Mouse (Mus musculus) 3T3-L1 (cell line): ENCODE results near the gene Drc1.

Source experiments
- DNase-seq: peaks from one replicate; pipeline ENCODE4 v3.0.0-alpha.2; 2015; ENCODE audit warnings: low read depth, low spot score

Gene Drc1

DNA sequence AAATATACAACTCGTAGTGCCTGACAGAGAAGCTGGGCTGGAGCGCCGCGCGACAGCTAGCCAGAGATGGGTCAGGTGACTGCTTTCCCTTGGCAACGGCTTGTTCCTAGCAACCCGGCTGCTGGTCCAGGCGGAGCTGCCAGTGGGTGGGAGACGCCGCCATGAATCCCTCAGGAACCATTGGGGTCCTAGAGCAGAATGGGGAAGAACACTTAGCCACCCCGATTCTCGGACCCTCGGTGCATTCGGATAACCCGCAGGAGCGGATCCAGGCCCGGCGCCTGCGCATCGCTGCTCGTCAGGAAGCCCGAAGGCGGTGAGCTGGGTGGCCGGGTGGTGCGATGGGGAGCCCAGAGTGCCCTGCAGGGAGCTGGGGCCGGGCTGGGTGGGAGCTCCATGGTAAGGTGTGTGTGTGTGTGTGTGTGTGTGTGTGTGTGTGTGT lies at the start of gene Drc1:
TSS of gene Drc1 (plus strand) at position 98 of the 442 bp plus-strand sequence.
- DNase-seq: no peak

DNA sequence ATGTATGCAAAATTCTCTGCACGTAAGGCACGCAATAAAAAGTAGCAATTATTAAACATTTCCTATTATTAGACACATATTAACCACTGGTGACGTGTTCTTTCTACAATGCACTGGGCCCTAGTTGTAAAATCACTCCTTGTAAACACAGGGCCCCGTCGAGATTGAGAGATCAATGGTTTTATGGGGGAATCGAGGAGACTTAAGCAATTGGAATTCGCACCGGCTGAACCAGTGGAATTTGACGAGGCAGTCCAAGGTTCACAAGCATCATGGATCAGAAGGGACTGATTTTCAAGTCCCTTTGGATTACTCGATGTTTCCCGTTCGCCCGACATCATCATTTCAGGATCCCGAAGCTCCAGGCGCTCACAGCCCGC lies 49.3 kb upstream of the Drc1 start:
- DNase-seq: no peak

- peak; percentile 98 for DNase-seq
Observed at GRCm38 (mm10) chr5:30232271-30232971, 48.8 kb upstream of the Drc1 start, which contains the start of gene Selenoi. Gene Selenoi, plus strand, starts transcription at chr5:30232581.

DNA sequence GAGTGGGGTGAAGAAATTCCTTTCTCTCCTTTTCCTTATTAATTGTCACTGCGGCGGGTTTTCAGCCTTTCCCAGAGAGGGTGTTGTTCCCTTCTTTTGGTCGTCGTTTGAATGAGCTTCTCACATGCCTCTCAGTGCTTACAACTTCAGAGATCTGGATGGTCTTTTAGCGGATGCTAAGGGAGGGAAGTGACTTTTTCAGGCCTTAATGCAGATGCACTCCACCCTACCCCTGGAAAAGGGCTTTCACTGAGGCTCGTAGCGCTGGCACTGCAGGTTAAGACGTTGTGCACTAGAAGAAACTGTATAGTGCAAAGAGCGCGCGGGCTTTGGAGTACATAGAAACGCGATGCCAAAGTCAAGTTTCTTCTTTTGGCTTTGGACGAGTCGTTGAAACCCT lies 48.1 kb upstream of the Drc1 start:
- peak; percentile 47 for DNase-seq

DNA sequence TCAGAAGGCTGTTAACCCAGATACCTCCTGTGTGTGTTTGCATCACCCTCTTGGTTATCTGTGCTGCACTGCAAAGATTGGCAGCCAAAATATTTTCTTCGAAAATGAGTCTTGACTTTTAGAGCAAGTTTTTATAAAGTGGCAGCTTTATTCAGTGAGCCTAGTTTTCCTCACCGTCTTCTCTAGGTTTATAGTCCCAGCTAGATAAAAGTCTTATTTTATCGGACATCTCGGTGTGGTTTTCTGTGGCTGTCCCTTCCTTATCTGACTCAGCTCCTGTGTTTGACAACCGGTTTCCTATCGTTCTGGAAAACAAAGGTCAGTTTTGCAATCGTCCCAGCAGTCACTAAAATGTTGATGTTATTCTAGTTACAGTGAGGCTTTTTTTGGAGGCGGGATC lies 47.2 kb upstream of the Drc1 start:
- no peak for DNase-seq

GRCm38 (mm10) chr5:30235641-30236126 lies 45.5 kb upstream of the Drc1 start:
- DNase-seq: no peak

- no peak for DNase-seq
Observed at GRCm38 (mm10) chr5:30238533-30238932, 42.7 kb upstream of the Drc1 start.

GRCm38 (mm10) chr5:30240552-30240951 lies 40.6 kb upstream of the Drc1 start:
- peak; percentile 54 for DNase-seq

GRCm38 (mm10) chr5:30242410-30242809 lies 38.8 kb upstream of the Drc1 start:
- peak; percentile 83 for DNase-seq

GRCm38 (mm10) chr5:30243741-30244140 lies 37.4 kb upstream of the Drc1 start:
- no peak for DNase-seq

DNA sequence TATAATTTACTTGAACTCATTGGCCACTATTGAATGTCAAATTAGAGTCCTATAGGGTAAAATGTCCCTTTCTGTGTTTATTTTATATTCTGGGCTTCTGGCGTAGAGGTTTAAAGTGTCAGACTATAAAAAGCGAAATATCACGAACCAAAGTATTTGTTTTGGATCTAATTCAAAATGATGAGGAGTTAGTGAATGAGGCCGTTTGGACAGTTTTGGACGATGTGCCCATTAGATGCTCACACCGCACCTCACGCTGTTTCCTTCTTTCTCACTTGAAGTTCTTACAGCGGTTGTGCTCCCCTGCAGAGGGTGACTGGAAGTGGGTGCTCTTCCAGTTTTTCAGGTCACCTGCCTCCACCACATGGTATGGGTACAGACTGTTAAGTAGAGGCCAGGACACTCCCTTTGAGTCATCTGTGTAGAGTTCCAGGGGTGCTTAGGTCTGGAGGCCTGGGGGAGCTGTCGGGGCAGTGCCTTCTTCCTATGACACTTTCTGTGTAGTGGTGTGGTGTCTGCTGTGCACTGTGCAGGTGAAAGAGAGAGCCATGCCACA lies 35.2 kb upstream of the Drc1 start:
- DNase-seq: no peak

- peak; percentile 47 for DNase-seq
Observed at GRCm38 (mm10) chr5:30247666-30248065, 33.5 kb upstream of the Drc1 start.

DNA sequence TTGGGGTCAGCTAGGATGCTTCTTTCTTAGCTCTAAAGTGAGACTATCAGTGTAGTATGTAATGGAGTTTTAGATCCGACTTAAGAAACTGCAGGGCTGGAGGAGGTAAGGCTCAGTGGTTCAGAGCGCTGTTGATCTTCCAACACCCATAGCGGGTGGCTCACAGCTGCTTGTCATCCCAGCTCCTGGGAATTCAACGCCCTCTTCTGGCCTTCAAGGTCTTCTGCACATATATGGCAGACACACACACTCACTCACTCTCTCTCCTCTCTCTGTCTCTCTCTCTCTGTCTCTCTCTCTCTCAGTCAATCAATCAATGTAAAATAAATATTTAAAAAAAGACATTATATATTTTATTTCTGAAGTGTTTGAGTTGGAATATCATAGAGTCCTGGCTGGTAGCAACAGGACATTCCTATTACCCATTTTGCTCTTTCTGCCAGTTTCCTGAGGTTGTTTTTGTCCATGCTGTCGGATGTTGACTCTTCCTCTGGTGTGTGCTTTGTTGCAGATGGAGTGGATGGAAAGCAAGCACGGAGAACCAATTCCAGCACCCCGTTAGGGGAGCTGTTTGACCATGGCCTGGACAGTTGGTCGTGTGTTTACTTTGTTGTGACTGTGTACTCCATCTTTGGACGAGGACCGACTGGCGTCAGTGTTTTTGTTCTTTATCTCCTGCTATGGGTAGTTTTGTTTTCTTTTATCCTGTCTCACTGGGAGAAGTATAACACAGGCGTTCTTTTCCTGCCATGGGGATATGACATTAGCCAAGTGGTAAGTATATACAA lies 25.4 kb upstream of the Drc1 start:
- no peak for DNase-seq

DNA sequence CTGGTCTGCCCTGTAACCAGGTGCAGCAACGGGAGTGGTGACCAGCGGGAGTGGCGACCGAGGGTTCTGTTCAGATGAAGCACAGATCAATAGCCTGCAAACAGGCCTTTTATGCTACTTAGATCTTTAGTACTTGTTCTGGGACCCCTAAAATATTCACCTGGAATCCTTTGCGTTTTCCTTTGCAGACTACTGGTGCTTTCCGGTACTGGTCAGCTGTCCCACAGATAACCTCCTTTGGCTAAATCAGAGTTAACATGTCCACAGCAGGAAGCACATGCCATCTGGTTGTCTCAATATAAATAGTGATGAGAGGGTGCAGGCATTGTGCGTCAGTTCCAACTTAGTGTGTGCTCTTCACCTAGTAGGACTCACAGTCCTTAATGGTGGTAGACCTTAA lies 22.4 kb upstream of the Drc1 start:
- DNase-seq: no peak

DNA sequence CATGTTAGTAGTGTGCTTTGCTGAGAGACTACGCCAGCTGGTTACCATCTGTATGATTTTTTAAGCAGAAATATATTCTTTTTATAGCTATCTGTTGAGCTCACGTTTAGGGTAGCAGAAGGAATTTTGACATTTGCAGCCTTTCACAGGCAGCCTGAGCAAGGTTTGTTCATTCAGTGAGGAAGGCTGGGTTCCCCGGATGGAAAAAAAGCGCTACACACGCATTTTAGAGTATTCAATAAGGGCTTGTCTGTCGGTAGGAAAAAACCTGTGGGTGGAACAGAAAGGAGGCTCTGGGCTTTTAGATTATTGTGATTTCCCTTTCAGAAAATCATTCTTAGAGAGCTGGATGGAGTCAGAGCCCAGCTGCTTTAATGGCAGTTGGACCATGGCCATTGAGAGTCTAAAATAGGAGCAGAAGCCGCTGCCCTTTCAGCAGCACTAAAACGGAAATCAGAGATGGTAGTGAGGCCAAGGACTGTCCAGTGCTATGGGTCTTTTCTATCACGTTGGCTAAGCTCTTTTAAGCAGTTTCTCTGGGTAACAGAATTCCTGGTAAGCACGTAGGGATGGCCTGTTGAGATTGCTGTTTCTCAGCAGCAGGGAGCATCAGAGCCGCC lies 10.5 kb upstream of the Drc1 start:
- no peak for DNase-seq

GRCm38 (mm10) chr5:30271599-30272281 lies 9.4 kb upstream of the Drc1 start:
- no peak for DNase-seq

- DNase-seq: no peak
Observed at GRCm38 (mm10) chr5:30276361-30276760, 4.8 kb upstream of the Drc1 start.

DNA sequence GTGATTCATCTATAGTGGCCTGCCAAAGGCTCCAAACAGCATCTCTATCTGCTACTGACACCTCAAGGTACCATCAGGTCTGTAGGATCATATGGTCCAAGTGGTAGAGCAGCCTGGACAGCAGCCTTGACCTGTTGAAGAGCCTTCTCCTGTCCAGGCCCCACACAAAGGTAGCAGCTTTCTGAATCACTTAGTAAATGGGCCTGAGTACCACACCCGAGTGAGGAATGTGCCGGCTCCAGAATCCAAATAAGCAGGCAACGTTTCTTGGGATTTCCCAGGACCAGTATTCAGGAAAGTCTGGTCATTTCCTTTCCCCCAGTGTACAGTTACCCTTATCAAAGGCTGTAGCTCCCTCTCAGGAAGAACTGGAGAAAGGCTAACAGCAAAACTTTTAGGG lies 2.2 kb upstream of the Drc1 start:
- peak; percentile 51 for DNase-seq

GRCm38 (mm10) chr5:30279446-30279845 lies 1.7 kb upstream of the Drc1 start:
- DNase-seq: peak; percentile 62

DNA sequence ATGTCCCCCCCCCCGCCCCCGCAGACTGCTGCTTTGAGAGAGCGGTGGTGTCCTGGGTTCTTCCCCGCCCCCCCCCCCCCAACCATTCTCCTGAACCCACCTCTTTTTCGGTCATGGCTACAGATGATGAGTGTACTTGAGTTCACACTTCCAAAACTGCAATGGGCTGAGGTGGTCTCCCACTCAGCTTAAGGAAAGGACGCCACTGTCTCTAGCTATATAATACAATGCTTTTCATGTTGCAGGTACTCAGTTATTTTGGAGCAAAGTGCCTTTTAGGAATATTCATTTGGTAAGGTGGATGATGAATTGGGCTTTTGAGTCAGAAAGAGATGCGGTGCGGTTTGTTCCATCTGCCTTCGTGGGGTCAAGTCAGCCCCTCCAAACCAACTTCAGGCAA lies 324 bp upstream of the Drc1 start:
- DNase-seq: no peak
